Mouse (Mus musculus) hindbrain, embryonic 11.5 days (tissue): Measurements from ENCODE around the gene Atl1. TPM values are rescaled to one million over a fixed set of nuclear protein-coding genes. Genes with fewer than 3 reads are reported as not detected.

Experiments
- ATAC-seq: fragments of 200-750 bp; cut with Nextera tagmentation; 2 replicates; pipeline ENCODE4 v1.8.0; 2017; ENCODE audit warnings: mild to moderate bottlenecking, moderate TSS enrichment, moderate library complexity; ENCODE audit not compliant: low FRiP score
- DNase-seq: peaks from one replicate; pipeline ENCODE4 v3.0.0-alpha.2; 2015; ENCODE audit warnings: low spot score
- H3K27ac ChIP-seq: fragments of 300-500 bp; sonication (generic); 2 replicates; pipeline ENCODE4 v1.5.1; 2014; ENCODE audit warnings: mild to moderate bottlenecking, low read depth, low read length
- H3K27me3 ChIP-seq: fragments of 300-500 bp; sonication (generic); 2 replicates; pipeline ENCODE4 v1.6.1; 2014; ENCODE audit warnings: mild to moderate bottlenecking, low read length, moderate library complexity, mixed read lengths; ENCODE audit not compliant: control insufficient read depth, insufficient read depth
- H3K36me3 ChIP-seq: fragments of 300-500 bp; sonication (generic); 2 replicates; pipeline ENCODE4 v1.6.1; 2014; ENCODE audit warnings: mild to moderate bottlenecking, low read length, moderate library complexity, mixed read lengths; ENCODE audit not compliant: control insufficient read depth, insufficient read depth
- H3K4me1 ChIP-seq: fragments of 300-500 bp; sonication (generic); replicated peaks from 2 replicates; pipeline ENCODE4 v1.6.1; 2014; ENCODE audit warnings: low read length, mixed read lengths; ENCODE audit not compliant: control insufficient read depth, insufficient read depth
- H3K4me2 ChIP-seq: fragments of 300-500 bp; sonication (generic); replicated peaks from 2 replicates; pipeline ENCODE4 v1.6.1; 2014; ENCODE audit warnings: mild to moderate bottlenecking, low read depth, low read length
- H3K4me3 ChIP-seq: fragments of 300-500 bp; sonication (generic); 2 replicates; pipeline ENCODE4 v1.5.1; 2014; ENCODE audit warnings: low read depth, low read length
- H3K9ac ChIP-seq: fragments of 300-500 bp; sonication (generic); 2 replicates; pipeline ENCODE4 v1.6.1; 2014; ENCODE audit warnings: low read depth, low read length
- H3K9me3 ChIP-seq: fragments of 300-500 bp; sonication (generic); 2 replicates; pipeline ENCODE4 v1.6.1; 2016; ENCODE audit warnings: low read length; ENCODE audit not compliant: control insufficient read depth
- WGBS: fragments of 180-500 bp; shearing (Covaris S2); extraction: QIAGEN DNeasy Blood & Tissue Kit; methylation state at CpG from one replicate; pipeline ENCODE4 v1.1.7; 2014; 5-methylcytosine and 5-hydroxymethylcytosine counted together
- polyA plus RNA-seq: library from polyadenylated mRNA; unstranded; fragments of >200 nt; fragmentation: Nextera tagmentation; extraction: Ambion mirVana; gene quantifications from 2 replicates; pipeline ENCODE4 v1.2.1, GENCODE M21; 2014

Gene Atl1
- polyA plus RNA-seq, 1 experiment from 2014 or later, result 54.7 TPM

- Histone ChIP-seq H3K4me2 (no peak overlapping the region), H3K4me3 (no peak overlapping the region), H3K36me3 (no peaks in the 10 kb centered on the region), H3K4me1 (no peaks in the 10 kb centered on the region), H3K9ac (no peak overlapping the region), H3K27ac (no peak overlapping the region), H3K9me3 (no peaks in the 10 kb centered on the region), H3K27me3 (no peaks in the 10 kb centered on the region)
- ATAC-seq (no peak), DNase-seq (no peak)
- WGBS, result 84% methylated on average over 13 of the region's 13 CpGs
These were observed 106.0 kb downstream of the Atl1 start for GRCm38 (mm10) chr12:69998186-69998983.

GRCm38 (mm10) chr12:70005103-70005502, 112.7 kb downstream of the Atl1 start:
- H3K9me3 ChIP-seq, result no peaks in the 10 kb centered on the region
- ATAC-seq, result no peak
- H3K9ac ChIP-seq, result no peak overlapping the region
- no peaks in the 10 kb centered on the region for H3K4me1 ChIP-seq
- WGBS, result 86% methylated on average over 4 of the region's 4 CpGs
- no peaks in the 10 kb centered on the region for H3K27me3 ChIP-seq
- no peak overlapping the region for H3K27ac ChIP-seq
- no peak for DNase-seq
- no peak overlapping the region for H3K4me3 ChIP-seq
- H3K36me3 ChIP-seq, result no peaks in the 10 kb centered on the region
- H3K4me2 ChIP-seq, result no peak overlapping the region

- no peak overlapping the region for H3K9ac ChIP-seq
- DNase-seq, result no peak
- no peak for ATAC-seq
- WGBS, result 87% methylated on average over 4 of the region's 4 CpGs
- no peak overlapping the region for H3K4me2 ChIP-seq
- H3K4me1 ChIP-seq, result no peaks in the 10 kb centered on the region
- H3K4me3 ChIP-seq, result no peak overlapping the region
- no peaks in the 10 kb centered on the region for H3K27me3 ChIP-seq
- peaks cover 3% of the 10 kb centered on the region; the same call in 1 of the 2 replicates for H3K36me3 ChIP-seq
- no peak overlapping the region for H3K27ac ChIP-seq
- H3K9me3 ChIP-seq, result no peaks in the 10 kb centered on the region
These were observed 117.9 kb downstream of the Atl1 start for GRCm38 (mm10) chr12:70010356-70010755.

- 35% methylated on average over 5 of the region's 5 CpGs for WGBS
- no peaks in the 10 kb centered on the region for H3K27me3 ChIP-seq
- H3K36me3 ChIP-seq, result peaks cover 3% of the 10 kb centered on the region; the same call in 1 of the 2 replicates
- H3K9me3 ChIP-seq, result no peaks in the 10 kb centered on the region
- ATAC-seq (no peak), DNase-seq (no peak)
- no peak overlapping the region for H3K9ac ChIP-seq
- H3K4me1 ChIP-seq, result no peaks in the 10 kb centered on the region
- H3K4me2 ChIP-seq, result no peak overlapping the region
- H3K27ac ChIP-seq, result no peak overlapping the region
- H3K4me3 ChIP-seq, result no peak overlapping the region
These were observed 119.3 kb downstream of the Atl1 start for GRCm38 (mm10) chr12:70011681-70012080.

GRCm38 (mm10) chr12:70015936-70016335, 123.5 kb downstream of the Atl1 start:
- H3K36me3 ChIP-seq, result peaks cover 3% of the 10 kb centered on the region; the same call in 1 of the 2 replicates
- no peak for ATAC-seq
- H3K27me3 ChIP-seq, result no peaks in the 10 kb centered on the region
- no peak overlapping the region for H3K4me3 ChIP-seq
- H3K4me2 ChIP-seq, result no peak overlapping the region
- WGBS, result 74% methylated on average over 4 of the region's 4 CpGs
- no peaks in the 10 kb centered on the region for H3K4me1 ChIP-seq
- no peak overlapping the region for H3K9ac ChIP-seq
- no peak for DNase-seq
- H3K9me3 ChIP-seq, result no peaks in the 10 kb centered on the region
- no peak overlapping the region for H3K27ac ChIP-seq

Other genes starting within 250 kb of the Atl1 start
- gene Sos2, start 210.8 kb upstream of the Atl1 start, polyA plus RNA-seq, result 11.4 and 17.9 TPM in 2 replicates
- gene L2hgdh, start 167.7 kb upstream of the Atl1 start, polyA plus RNA-seq, result 12.7 and 13.9 TPM in 2 replicates
- 22.2 and 23.6 TPM in 2 replicates for gene Atp5s, start 167.7 kb upstream of the Atl1 start, polyA plus RNA-seq
- 0.77 and 1.5 TPM in 2 replicates for gene Cdkl1, start 101.3 kb upstream of the Atl1 start, polyA plus RNA-seq
- 37.9 and 38.4 TPM in 2 replicates for gene Map4k5, start 586 bp downstream of the Atl1 start, polyA plus RNA-seq
- 7.3 and 8.5 TPM in 2 replicates for gene Sav1, start 94.4 kb downstream of the Atl1 start, polyA plus RNA-seq
- gene Nin, start 221.1 kb downstream of the Atl1 start, polyA plus RNA-seq, result 14.9 and 15.4 TPM in 2 replicates